Mouse (Mus musculus) spleen, embryonic (tissue): Measurements from ENCODE around the gene Slco1a6.

Source experiments
- CTCF ChIA-PET: fragments of 350-600 bp; sonication (Branson Sonifier 250); formaldehyde crosslinking; loops from one replicate; lab custom pipeline; 2022; lab: Charles Lee

Slco1a6 gene

GRCm38 (mm10) chr6:142035771-142036170, 172.6 kb downstream of the Slco1a6 start:
- CTCF ChIA-PET = no interaction called here
